Mouse (Mus musculus): ENCODE data around the gene Cfap20.

- TF ChIP-seq CTCF (IDR thresholded peaks at IDR 0.05; ENCODE audit: low read depth, low read length) (no peak), POLR2A (IDR thresholded peaks at IDR 0.05; ENCODE audit: borderline replicate concordance, low read depth, low read length) (no peak)
These were observed 10.0 kb downstream of the Cfap20 start for GRCm38 (mm10) chr8:95424682-95425081.
